Mouse (Mus musculus): ENCODE measurements around the gene Ppfibp2. TPM values are rescaled to one million over a fixed set of nuclear protein-coding genes. Genes with fewer than 3 reads are reported as not detected.

Ppfibp2 gene
- polyA plus RNA-seq, 1 experiment from 2014 or later: 4.2 TPM

DNA sequence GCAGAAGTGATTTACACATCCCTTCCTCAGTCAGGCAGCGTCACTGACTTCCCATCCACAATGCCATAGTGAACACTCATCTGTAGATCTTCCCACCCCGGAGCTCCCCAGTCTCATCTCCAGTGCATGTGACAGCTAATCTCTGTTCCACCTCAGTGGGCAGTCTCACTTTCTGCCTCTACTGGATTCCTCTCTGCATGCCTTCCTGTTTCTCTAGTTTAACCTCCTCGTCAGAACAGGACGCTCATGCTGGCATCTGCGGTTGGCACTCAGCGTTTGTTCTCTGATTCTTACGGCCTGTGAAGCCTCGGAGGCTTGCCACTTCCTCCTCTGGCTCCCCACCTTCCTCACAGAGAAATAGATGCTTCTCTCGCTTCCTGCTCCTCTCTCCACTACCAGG is 112.6 kb downstream of the Ppfibp2 start:
- Histone ChIP-seq H3K4me1 (replicated peaks; ENCODE audit: control insufficient read depth, insufficient read depth, low read length) (no peaks in the 10 kb centered on the region), H3K4me3 (ENCODE audit: low read depth, low read length) (no peak overlapping the region), H3K36me3 (ENCODE audit: control insufficient read depth, insufficient read depth, low read length) (no peaks in the 10 kb centered on the region), H3K9me3 (ENCODE audit: control insufficient read depth, low read length) (no peaks in the 10 kb centered on the region), H3K4me2 (ENCODE audit: low read depth, low read length, severe bottlenecking) (no peak overlapping the region), H3K9ac (ENCODE audit: low read length) (no peak overlapping the region), H3K27ac (ENCODE audit: low read depth, low read length) (no peak overlapping the region), H3K27me3 (ENCODE audit: control insufficient read depth, insufficient read depth, low read length) (no peaks in the 10 kb centered on the region)
- ATAC-seq (replicated peaks; ENCODE audit: low FRiP score) (no peak), DNase-seq (ENCODE audit: low spot score) (no peak)
- WGBS: 75% methylated on average over 9 of the region's 9 CpGs

- WGBS: 3% methylated on average over 10 of the region's 10 CpGs
- no peaks in the 10 kb centered on the region for H3K4me1 ChIP-seq (replicated peaks; ENCODE audit: control insufficient read depth, insufficient read depth, low read length)
- H3K4me3 ChIP-seq (ENCODE audit: low read depth, low read length): peak overlapping the region; percentile 2; the same call in 1 of the 2 replicates
- peak; percentile 78 for DNase-seq (ENCODE audit: low spot score)
- ATAC-seq (replicated peaks; ENCODE audit: low FRiP score): peak; percentile 92
- H3K9ac ChIP-seq (ENCODE audit: low read length): peak overlapping the region; percentile 17; the same call in 1 of the 2 replicates
- H3K36me3 ChIP-seq (ENCODE audit: control insufficient read depth, insufficient read depth, low read length): no peaks in the 10 kb centered on the region
- peak overlapping the region; percentile 32; the same call in 1 of the 2 replicates for H3K4me2 ChIP-seq (ENCODE audit: low read depth, low read length, severe bottlenecking)
- no peaks in the 10 kb centered on the region for H3K27me3 ChIP-seq (ENCODE audit: control insufficient read depth, insufficient read depth, low read length)
- no peak overlapping the region for H3K27ac ChIP-seq (ENCODE audit: low read depth, low read length)
- H3K9me3 ChIP-seq (ENCODE audit: control insufficient read depth, low read length): no peaks in the 10 kb centered on the region
Measured at GRCm38 (mm10) chr7:107708491-107709112, 113.6 kb downstream of the Ppfibp2 start.

GRCm38 (mm10) chr7:107712743-107713142 is 117.7 kb downstream of the Ppfibp2 start:
- DNase-seq (ENCODE audit: low spot score) (no peak), ATAC-seq (replicated peaks; ENCODE audit: low FRiP score) (no peak)
- no peak overlapping the region for H3K27ac ChIP-seq (ENCODE audit: low read depth, low read length)
- no peaks in the 10 kb centered on the region for H3K4me1 ChIP-seq (replicated peaks; ENCODE audit: control insufficient read depth, insufficient read depth, low read length)
- H3K9ac ChIP-seq (ENCODE audit: low read length): no peak overlapping the region
- WGBS: 77% methylated on average over 6 of the region's 6 CpGs
- H3K4me2 ChIP-seq (ENCODE audit: low read depth, low read length, severe bottlenecking): no peak overlapping the region
- no peaks in the 10 kb centered on the region for H3K9me3 ChIP-seq (ENCODE audit: control insufficient read depth, low read length)
- H3K27me3 ChIP-seq (ENCODE audit: control insufficient read depth, insufficient read depth, low read length): no peaks in the 10 kb centered on the region
- H3K36me3 ChIP-seq (ENCODE audit: control insufficient read depth, insufficient read depth, low read length): no peaks in the 10 kb centered on the region
- H3K4me3 ChIP-seq (ENCODE audit: low read depth, low read length): no peak overlapping the region

DNA sequence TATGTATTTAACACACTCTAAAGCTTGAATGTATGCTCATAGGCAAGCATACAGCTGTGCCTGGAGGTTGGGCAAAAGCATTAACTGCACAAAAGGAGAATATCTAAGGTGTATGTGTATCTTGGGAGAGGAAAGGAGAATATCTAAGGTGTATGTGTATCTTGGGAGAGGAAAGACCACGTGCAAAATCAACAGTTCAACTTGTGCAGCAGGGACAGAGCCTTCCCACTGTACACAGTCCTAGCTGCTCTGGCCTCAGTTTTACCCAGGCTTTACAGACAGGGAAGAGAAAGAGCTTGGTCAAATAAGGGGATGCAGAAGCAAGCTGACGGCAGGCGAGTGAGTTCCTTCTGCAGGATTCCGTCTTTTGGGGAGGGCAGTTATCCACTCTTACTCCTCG is 119.1 kb downstream of the Ppfibp2 start:
- Histone ChIP-seq H3K36me3 (ENCODE audit: control insufficient read depth, insufficient read depth, low read length) (no peaks in the 10 kb centered on the region), H3K4me1 (replicated peaks; ENCODE audit: control insufficient read depth, insufficient read depth, low read length) (no peaks in the 10 kb centered on the region), H3K4me2 (ENCODE audit: low read depth, low read length, severe bottlenecking) (no peak overlapping the region), H3K27ac (ENCODE audit: low read depth, low read length) (no peak overlapping the region), H3K27me3 (ENCODE audit: control insufficient read depth, insufficient read depth, low read length) (no peaks in the 10 kb centered on the region), H3K9ac (ENCODE audit: low read length) (no peak overlapping the region), H3K4me3 (ENCODE audit: low read depth, low read length) (no peak overlapping the region), H3K9me3 (ENCODE audit: control insufficient read depth, low read length) (no peaks in the 10 kb centered on the region)
- ATAC-seq (replicated peaks; ENCODE audit: low FRiP score) (no peak), DNase-seq (ENCODE audit: low spot score) (no peak)
- WGBS: 86% methylated on average over 5 of the region's 5 CpGs

DNA sequence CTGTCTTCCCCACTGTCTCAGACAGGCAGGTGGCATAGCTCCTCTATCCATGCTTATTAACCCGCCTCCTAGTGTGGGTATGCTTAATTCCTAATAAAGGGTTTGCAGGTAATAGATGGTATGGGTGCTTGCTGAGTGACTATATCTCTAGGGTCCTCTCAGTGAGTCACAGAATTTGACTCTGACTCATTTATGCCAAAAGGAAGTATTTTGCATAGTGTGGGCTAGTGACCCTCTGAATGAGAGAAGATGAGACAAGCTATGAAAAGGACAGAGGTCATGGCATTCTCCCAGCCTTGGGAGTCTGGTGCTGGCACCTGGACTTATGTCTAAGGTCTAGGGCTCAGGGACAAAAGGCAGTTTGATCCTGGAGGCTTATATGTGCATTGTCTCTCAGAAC is 125.8 kb downstream of the Ppfibp2 start:
- Histone ChIP-seq H3K27ac (ENCODE audit: low read depth, low read length) (no peak overlapping the region), H3K4me1 (replicated peaks; ENCODE audit: control insufficient read depth, insufficient read depth, low read length) (no peaks in the 10 kb centered on the region), H3K9ac (ENCODE audit: low read length) (no peak overlapping the region), H3K36me3 (ENCODE audit: control insufficient read depth, insufficient read depth, low read length) (no peaks in the 10 kb centered on the region), H3K4me3 (ENCODE audit: low read depth, low read length) (no peak overlapping the region), H3K27me3 (ENCODE audit: control insufficient read depth, insufficient read depth, low read length) (no peaks in the 10 kb centered on the region), H3K9me3 (ENCODE audit: control insufficient read depth, low read length) (no peaks in the 10 kb centered on the region; the same call in 1 of the 2 replicates), H3K4me2 (ENCODE audit: low read depth, low read length, severe bottlenecking) (no peak overlapping the region)
- DNase-seq (ENCODE audit: low spot score) (no peak), ATAC-seq (replicated peaks; ENCODE audit: low FRiP score) (no peak)
- 80% methylated on average over 1 of the region's 1 CpGs for WGBS

- no peak overlapping the region for H3K4me2 ChIP-seq (ENCODE audit: low read depth, low read length, severe bottlenecking)
- H3K9ac ChIP-seq (ENCODE audit: low read length): no peak overlapping the region
- no peak overlapping the region for H3K27ac ChIP-seq (ENCODE audit: low read depth, low read length)
- DNase-seq (ENCODE audit: low spot score) (no peak), ATAC-seq (replicated peaks; ENCODE audit: low FRiP score) (no peak)
- no peaks in the 10 kb centered on the region for H3K4me1 ChIP-seq (replicated peaks; ENCODE audit: control insufficient read depth, insufficient read depth, low read length)
- H3K36me3 ChIP-seq (ENCODE audit: control insufficient read depth, insufficient read depth, low read length): no peaks in the 10 kb centered on the region
- no peaks in the 10 kb centered on the region; the same call in 1 of the 2 replicates for H3K9me3 ChIP-seq (ENCODE audit: control insufficient read depth, low read length)
- no peak overlapping the region for H3K4me3 ChIP-seq (ENCODE audit: low read depth, low read length)
- WGBS: 92% methylated on average over 4 of the region's 4 CpGs
- no peaks in the 10 kb centered on the region for H3K27me3 ChIP-seq (ENCODE audit: control insufficient read depth, insufficient read depth, low read length)
Measured at GRCm38 (mm10) chr7:107722536-107722935, 127.5 kb downstream of the Ppfibp2 start.

- no peak for DNase-seq (ENCODE audit: low spot score)
- H3K4me1 ChIP-seq (replicated peaks; ENCODE audit: control insufficient read depth, insufficient read depth, low read length): no peaks in the 10 kb centered on the region
- no peak overlapping the region for H3K9ac ChIP-seq (ENCODE audit: low read length)
- no peaks in the 10 kb centered on the region for H3K27me3 ChIP-seq (ENCODE audit: control insufficient read depth, insufficient read depth, low read length)
- H3K36me3 ChIP-seq (ENCODE audit: control insufficient read depth, insufficient read depth, low read length): no peaks in the 10 kb centered on the region
- no peaks in the 10 kb centered on the region; the same call in 1 of the 2 replicates for H3K9me3 ChIP-seq (ENCODE audit: control insufficient read depth, low read length)
- no peak overlapping the region for H3K4me3 ChIP-seq (ENCODE audit: low read depth, low read length)
- 74% methylated on average over 3 of the region's 3 CpGs for WGBS
- ATAC-seq (replicated peaks; ENCODE audit: low FRiP score): no peak
- H3K4me2 ChIP-seq (ENCODE audit: low read depth, low read length, severe bottlenecking): no peak overlapping the region
- H3K27ac ChIP-seq (ENCODE audit: low read depth, low read length): no peak overlapping the region
Measured at GRCm38 (mm10) chr7:107727538-107727937, 132.5 kb downstream of the Ppfibp2 start.

- Histone ChIP-seq H3K4me2 (ENCODE audit: low read depth, low read length, severe bottlenecking) (no peak overlapping the region), H3K4me3 (ENCODE audit: low read depth, low read length) (no peak overlapping the region), H3K9me3 (ENCODE audit: control insufficient read depth, low read length) (no peaks in the 10 kb centered on the region; the same call in 1 of the 2 replicates), H3K36me3 (ENCODE audit: control insufficient read depth, insufficient read depth, low read length) (no peaks in the 10 kb centered on the region), H3K27ac (ENCODE audit: low read depth, low read length) (no peak overlapping the region), H3K4me1 (replicated peaks; ENCODE audit: control insufficient read depth, insufficient read depth, low read length) (no peaks in the 10 kb centered on the region), H3K27me3 (ENCODE audit: control insufficient read depth, insufficient read depth, low read length) (no peaks in the 10 kb centered on the region), H3K9ac (ENCODE audit: low read length) (no peak overlapping the region)
- DNase-seq (ENCODE audit: low spot score) (no peak), ATAC-seq (replicated peaks; ENCODE audit: low FRiP score) (no peak)
- 84% methylated on average over 10 of the region's 10 CpGs for WGBS
Measured at GRCm38 (mm10) chr7:107730587-107730986, 135.6 kb downstream of the Ppfibp2 start.

DNA sequence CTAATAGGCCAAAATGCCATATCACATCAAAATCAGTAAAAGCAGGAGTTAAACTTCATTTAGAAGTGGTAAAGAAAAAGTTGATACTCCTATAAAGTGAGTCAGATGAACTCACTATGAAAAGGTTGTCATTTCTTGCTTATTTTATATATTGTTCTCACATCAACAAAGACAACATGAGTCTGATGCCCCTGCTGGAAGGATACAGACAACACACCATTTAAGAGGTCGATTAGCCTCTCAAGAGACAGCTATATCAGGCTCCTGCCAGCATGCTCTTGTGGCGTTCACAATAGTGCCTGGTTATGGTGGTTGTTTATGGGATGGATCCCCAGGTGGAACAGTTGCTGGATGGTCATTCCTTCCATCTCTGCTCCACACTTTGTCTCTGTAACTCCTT is 138.2 kb downstream of the Ppfibp2 start:
- H3K27me3 ChIP-seq (ENCODE audit: control insufficient read depth, insufficient read depth, low read length): no peaks in the 10 kb centered on the region
- H3K9ac ChIP-seq (ENCODE audit: low read length): no peak overlapping the region
- DNase-seq (ENCODE audit: low spot score) (no peak), ATAC-seq (replicated peaks; ENCODE audit: low FRiP score) (no peak)
- no peak overlapping the region for H3K4me3 ChIP-seq (ENCODE audit: low read depth, low read length)
- H3K4me1 ChIP-seq (replicated peaks; ENCODE audit: control insufficient read depth, insufficient read depth, low read length): no peaks in the 10 kb centered on the region
- H3K36me3 ChIP-seq (ENCODE audit: control insufficient read depth, insufficient read depth, low read length): no peaks in the 10 kb centered on the region
- 75% methylated on average over 2 of the region's 2 CpGs for WGBS
- H3K9me3 ChIP-seq (ENCODE audit: control insufficient read depth, low read length): no peaks in the 10 kb centered on the region
- H3K4me2 ChIP-seq (ENCODE audit: low read depth, low read length, severe bottlenecking): no peak overlapping the region
- no peak overlapping the region for H3K27ac ChIP-seq (ENCODE audit: low read depth, low read length)
